Mouse (Mus musculus): ENCODE data around the gene Sord.

GRCm38 (mm10) chr2:122186751-122187150 is 47.8 kb upstream of the Sord start:
- TF ChIP-seq CTCF (IDR thresholded peaks at IDR 0.05; ENCODE audit: low read depth, low read length) (no peak), POLR2A (IDR thresholded peaks at IDR 0.05; ENCODE audit: borderline replicate concordance, low read depth, low read length) (no peak)
